Mouse (Mus musculus): ENCODE data around the gene Spata5. TPM values are rescaled to one million over a fixed set of nuclear protein-coding genes. Genes with fewer than 3 reads are reported as not detected.

Gene Spata5
- total and polyA plus RNA-seq, 3 experiments, result 35.0 to 52.9 (median 49.7) TPM

DNA sequence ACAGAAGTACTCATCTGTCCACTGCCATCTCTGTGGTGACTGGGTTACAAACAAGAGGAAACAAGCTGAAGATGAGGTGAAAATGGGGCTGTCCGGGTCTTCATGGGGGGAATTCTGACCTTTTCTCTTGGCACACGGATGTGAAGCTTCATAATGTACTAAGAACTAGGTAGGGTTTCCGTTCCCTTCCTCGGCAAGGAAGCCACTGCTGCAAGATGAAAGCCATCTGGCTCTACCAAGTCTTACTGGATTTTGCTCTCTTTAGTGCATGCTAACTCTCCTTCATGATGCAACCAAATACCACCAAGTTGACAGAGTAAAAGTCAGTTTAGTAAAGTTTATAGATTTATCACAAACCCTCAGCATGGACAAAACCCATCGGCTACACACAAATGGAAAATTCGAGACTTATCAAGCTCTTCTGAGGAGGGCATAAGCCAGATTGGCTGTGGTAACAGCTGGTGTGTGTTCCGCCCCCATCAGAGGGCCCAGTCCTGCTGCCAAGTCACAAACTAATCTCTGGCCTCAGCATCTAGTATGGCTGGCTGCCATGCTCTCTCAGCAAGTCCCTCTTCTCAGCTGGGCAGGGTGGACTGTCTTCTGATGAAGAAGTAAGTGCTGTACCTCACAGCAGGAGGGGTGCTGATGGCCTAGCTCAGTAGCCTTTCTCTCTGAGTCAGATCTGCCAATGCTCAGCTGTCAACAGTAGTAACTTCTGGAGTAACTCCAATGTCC, 20.9 kb upstream of the Spata5 start:
- in situ Hi-C loops (cut with MboI; ENCODE audit: low pct_ligation_motif_present, low pct_unique_long_range_greater_than_20kb, low sequenced_read_pairs) (no loop called here), dilution Hi-C loops (cut with MboI; ENCODE audit: extremely low pct_ligation_motif_present, extremely low pct_unique_long_range_greater_than_20kb, low sequenced_read_pairs) (no loop called here)
- Histone ChIP-seq H3K4me1 (ENCODE audit: control insufficient read depth in 1 of 2, insufficient read depth in 2 of 2) (peaks cover 6 to 14% of the 10 kb centered on the region in 2 experiments), H3K27me3 (replicated peaks) (no peaks in the 10 kb centered on the region), H3K9me3 (replicated peaks; ENCODE audit: low read length) (no peaks in the 10 kb centered on the region), H3K36me3 (replicated peaks in 1 of 2; ENCODE audit: control insufficient read depth in 1 of 2, insufficient read depth in 1 of 2, low read length in 1 of 2) (no peaks in the 10 kb centered on the region), H3K9ac (ENCODE audit: insufficient read depth, low read depth) (no peak overlapping the region), H3K4me2 (ENCODE audit: insufficient read depth, low read depth, poor library complexity, severe bottlenecking) (no peak overlapping the region), H3K27ac (ENCODE audit: insufficient read depth, low read depth) (no peak overlapping the region), H3K79me2 (replicated peaks; ENCODE audit: control insufficient read depth, extremely low read depth, insufficient read depth, poor library complexity, severe bottlenecking) (no peaks in the 10 kb centered on the region), H3K4me3 (replicated peaks in 1 of 3; ENCODE audit: low read depth in 2 of 3, low read length in 2 of 3, poor library complexity in 1 of 3) (no peak overlapping the region)
- TF ChIP-seq KAT2A (IDR thresholded peaks at IDR 0.05; ENCODE audit: insufficient replicate concordance, low read length) (no peak), TBP (conservative IDR thresholded peaks at IDR 0.05; ENCODE audit: low read depth, low read length) (peak; percentile 81), PAX5 (IDR thresholded peaks at IDR 0.05; ENCODE audit: low read length) (no peak), UBTF (IDR thresholded peaks at IDR 0.05; ENCODE audit: low read depth, low read length) (no peak)
- DNase-seq (ENCODE audit: extremely low read depth), result peak; percentile 24

DNA sequence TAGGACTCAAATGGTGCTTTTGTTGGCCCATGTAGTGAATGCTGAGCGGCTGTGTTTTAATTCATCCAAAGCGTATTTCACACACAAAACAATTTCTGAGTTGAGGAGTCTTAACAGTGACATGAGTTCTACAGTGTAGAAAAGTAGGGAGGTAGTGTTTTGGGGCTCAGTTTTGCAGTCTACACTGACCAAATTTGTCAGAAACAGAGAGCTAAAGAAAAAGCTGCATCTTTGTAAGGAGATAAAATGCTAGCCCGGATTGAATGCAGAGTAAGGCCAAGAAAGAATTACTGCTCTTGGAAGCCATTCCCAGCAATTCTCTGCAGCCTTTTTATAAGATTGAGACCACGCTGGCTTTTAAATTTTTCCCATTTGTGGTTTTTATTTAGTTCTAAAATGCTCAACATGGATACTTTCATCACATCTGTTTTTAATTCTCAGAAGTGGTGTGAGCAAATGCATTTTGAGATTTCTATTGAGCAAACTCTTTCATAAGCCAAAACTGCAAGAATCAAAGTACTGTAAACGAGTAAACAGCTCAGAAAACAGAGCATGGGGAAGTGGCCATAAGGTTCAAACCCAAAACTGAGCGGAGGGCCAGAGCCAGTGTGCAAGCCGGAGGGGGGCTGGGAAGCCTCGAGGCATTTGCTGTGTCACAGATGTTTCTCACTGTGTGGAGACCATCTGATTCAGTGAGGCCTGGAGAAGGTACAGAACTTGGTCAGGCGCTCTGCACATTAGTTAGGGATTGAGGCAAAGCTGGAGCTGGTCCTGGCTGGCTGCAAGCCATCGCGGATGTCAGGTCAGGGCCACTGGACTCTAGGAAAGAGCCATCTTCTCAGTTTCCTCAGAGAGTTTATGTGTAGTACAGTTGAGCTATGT, 17.7 kb upstream of the Spata5 start:
- no peak overlapping the region for H3K27ac ChIP-seq (ENCODE audit: insufficient read depth, low read depth)
- no peaks in the 10 kb centered on the region for H3K9me3 ChIP-seq (replicated peaks; ENCODE audit: low read length)
- DNase-seq (ENCODE audit: extremely low read depth), result no peak
- H3K4me1 ChIP-seq (ENCODE audit: control insufficient read depth in 1 of 2, insufficient read depth in 2 of 2), result peaks cover 6 to 14% of the 10 kb centered on the region in 2 experiments
- H3K4me2 ChIP-seq (ENCODE audit: insufficient read depth, low read depth, poor library complexity, severe bottlenecking), result no peak overlapping the region
- peaks cover 3 to 18% of the 10 kb centered on the region in 2 experiments for H3K36me3 ChIP-seq (replicated peaks in 1 of 2; ENCODE audit: control insufficient read depth in 1 of 2, insufficient read depth in 1 of 2, low read length in 1 of 2)
- dilution Hi-C loops (cut with MboI; ENCODE audit: extremely low pct_ligation_motif_present, extremely low pct_unique_long_range_greater_than_20kb, low sequenced_read_pairs) (no loop called here), in situ Hi-C loops (cut with MboI; ENCODE audit: low pct_ligation_motif_present, low pct_unique_long_range_greater_than_20kb, low sequenced_read_pairs) (loop anchor here (10.0 kb wide), 1 partner anchor 177 kb away; no protein-coding TSS in a partner anchor)
- TF ChIP-seq ZMIZ1 (IDR thresholded peaks at IDR 0.05; ENCODE audit: low read depth, low read length) (no peak), JUN (IDR thresholded peaks at IDR 0.05; ENCODE audit: insufficient read depth, low read depth, low read length) (no peak), E2F4 (IDR thresholded peaks at IDR 0.05; ENCODE audit: insufficient replicate concordance, low read depth, low read length) (no peak)
- no peak overlapping the region for H3K9ac ChIP-seq (ENCODE audit: insufficient read depth, low read depth)
- no peaks in the 10 kb centered on the region for H3K79me2 ChIP-seq (replicated peaks; ENCODE audit: control insufficient read depth, extremely low read depth, insufficient read depth, poor library complexity, severe bottlenecking)
- no peaks in the 10 kb centered on the region for H3K27me3 ChIP-seq (replicated peaks)
- no peak overlapping the region for H3K4me3 ChIP-seq (replicated peaks in 1 of 3; ENCODE audit: low read depth in 2 of 3, low read length in 2 of 3, poor library complexity in 1 of 3)

GRCm38 (mm10) chr3:37407598-37407997, 12.1 kb upstream of the Spata5 start:
- Histone ChIP-seq H3K27ac (ENCODE audit: insufficient read depth, low read depth) (no peak overlapping the region), H3K79me2 (replicated peaks; ENCODE audit: control insufficient read depth, extremely low read depth, insufficient read depth, poor library complexity, severe bottlenecking) (no peaks in the 10 kb centered on the region), H3K36me3 (replicated peaks in 1 of 2; ENCODE audit: control insufficient read depth in 1 of 2, insufficient read depth in 1 of 2, low read length in 1 of 2) (peaks cover 3 to 32% of the 10 kb centered on the region in 2 experiments), H3K4me2 (ENCODE audit: insufficient read depth, low read depth, poor library complexity, severe bottlenecking) (no peak overlapping the region), H3K4me3 (replicated peaks in 1 of 3; ENCODE audit: low read depth in 2 of 3, low read length in 2 of 3, poor library complexity in 1 of 3) (no peak overlapping the region), H3K4me1 (ENCODE audit: control insufficient read depth in 1 of 2, insufficient read depth in 2 of 2) (no peaks in the 10 kb centered on the region), H3K9me3 (replicated peaks; ENCODE audit: low read length) (no peaks in the 10 kb centered on the region), H3K27me3 (replicated peaks) (no peaks in the 10 kb centered on the region), H3K9ac (ENCODE audit: insufficient read depth, low read depth) (no peak overlapping the region)
- no peak for TF ChIP-seq HCFC1 (IDR thresholded peaks at IDR 0.05; ENCODE audit: low read depth, low read length)
- no peak for TF ChIP-seq JUND (conservative IDR thresholded peaks at IDR 0.05; ENCODE audit: low read depth, low read length)
- no peak for TF ChIP-seq ZKSCAN1 (IDR thresholded peaks at IDR 0.05; ENCODE audit: borderline replicate concordance, low read depth, low read length)
- no peak for TF ChIP-seq CHD1 (IDR thresholded peaks at IDR 0.05; ENCODE audit: low read depth, low read length)
- no peak for TF ChIP-seq USF2 (conservative IDR thresholded peaks at IDR 0.05; ENCODE audit: low read depth, low read length)
- in situ Hi-C loops (cut with MboI; ENCODE audit: low pct_ligation_motif_present, low pct_unique_long_range_greater_than_20kb, low sequenced_read_pairs) (loop anchor here (10.0 kb wide), 1 partner anchor 183 kb away; no protein-coding TSS in a partner anchor), dilution Hi-C loops (cut with MboI; ENCODE audit: extremely low pct_ligation_motif_present, extremely low pct_unique_long_range_greater_than_20kb, low sequenced_read_pairs) (no loop called here)
- DNase-seq (ENCODE audit: extremely low read depth), result no peak
